Mouse (Mus musculus): ENCODE results near the gene Fam107b.

The Fam107b gene

DNA sequence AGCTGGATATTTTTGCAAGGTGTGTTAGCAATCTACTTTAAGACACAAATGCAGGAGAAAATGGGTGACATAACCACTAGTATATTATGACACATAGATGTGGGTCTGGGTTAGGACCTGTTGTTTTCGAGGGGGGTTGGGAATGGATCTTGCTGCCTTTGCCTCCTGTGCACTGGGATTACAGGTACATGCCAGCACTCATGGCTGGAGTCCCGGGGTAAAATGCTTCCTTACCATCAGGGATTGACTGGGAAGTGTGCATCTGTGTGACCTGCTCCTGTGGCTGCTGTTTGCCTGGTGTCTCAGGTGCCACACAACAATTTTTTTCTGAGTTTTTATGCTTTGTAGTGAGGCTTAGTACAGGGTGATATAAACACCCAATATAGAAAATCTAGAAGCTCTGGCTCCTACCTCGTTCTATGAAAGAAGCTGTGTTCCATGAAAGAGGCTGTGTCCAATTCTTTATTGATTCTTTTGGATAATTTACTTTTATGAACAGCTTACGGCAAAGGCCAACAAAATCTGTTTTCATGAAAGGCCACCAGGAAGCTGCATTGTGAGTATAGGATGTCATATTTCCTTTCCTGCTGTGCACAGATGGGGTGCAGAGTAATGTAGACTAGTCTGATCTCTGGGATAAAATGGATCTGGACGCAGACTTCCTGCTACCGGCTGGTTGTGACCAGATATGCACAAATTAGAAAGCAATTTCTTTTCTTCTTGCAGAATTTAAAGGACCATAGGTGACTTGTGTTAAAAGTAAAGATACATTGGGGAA, 167.8 kb downstream of the Fam107b start:
- no peak for TF ChIP-seq POU5F1 (IDR thresholded peaks at IDR 0.05; ENCODE audit: borderline replicate concordance, low read length)
- TF ChIP-seq NANOG (IDR thresholded peaks at IDR 0.05; ENCODE audit: borderline replicate concordance, low read length): no peak
- Histone ChIP-seq H3K27me3 (ENCODE audit: insufficient read depth, low read length) (no peaks in the 10 kb centered on the region; the same call in 1 of the 2 replicates), H3K4me3 (replicated peaks; ENCODE audit: low read length) (no peak overlapping the region), H3K4me1 (replicated peaks; ENCODE audit: low read depth, low read length) (0 out of 2 replicates have a peak, but pooled peaks cover 2% of the 10 kb centered on the region), H3K9me3 (ENCODE audit: low read length) (no peaks in the 10 kb centered on the region), H3K36me3 (ENCODE audit: insufficient read depth, low read length) (no peaks in the 10 kb centered on the region)

DNA sequence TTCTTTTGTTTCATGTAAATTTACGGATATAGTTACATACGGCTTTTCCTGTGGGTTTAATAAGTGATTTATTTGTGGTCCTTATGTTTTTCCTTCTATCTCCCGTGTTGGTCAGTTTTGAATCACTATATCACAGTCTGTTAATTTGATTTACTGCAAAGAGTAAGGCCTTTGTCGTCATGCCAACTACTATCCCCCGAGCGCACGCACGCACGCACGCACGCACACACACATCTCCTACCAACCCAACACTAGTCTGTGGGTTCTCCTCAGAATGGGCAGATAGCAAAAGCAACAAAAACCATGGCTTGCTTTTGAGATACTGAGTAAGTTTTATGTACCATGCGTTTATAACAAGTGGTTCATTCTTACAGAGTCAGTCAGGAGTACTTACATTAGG, 168.4 kb downstream of the Fam107b start:
- Histone ChIP-seq H3K36me3 (ENCODE audit: insufficient read depth, low read length) (no peaks in the 10 kb centered on the region), H3K4me3 (replicated peaks; ENCODE audit: low read length) (no peak overlapping the region), H3K9me3 (ENCODE audit: low read length) (no peaks in the 10 kb centered on the region), H3K27me3 (ENCODE audit: insufficient read depth, low read length) (no peaks in the 10 kb centered on the region; the same call in 1 of the 2 replicates), H3K4me1 (replicated peaks; ENCODE audit: low read depth, low read length) (0 out of 2 replicates have a peak, but pooled peaks cover 2% of the 10 kb centered on the region)
- TF ChIP-seq POU5F1 (IDR thresholded peaks at IDR 0.05; ENCODE audit: borderline replicate concordance, low read length): no peak
- TF ChIP-seq NANOG (IDR thresholded peaks at IDR 0.05; ENCODE audit: borderline replicate concordance, low read length): no peak
- no peak for TF ChIP-seq CTCF (conservative IDR thresholded peaks at IDR 0.05; ENCODE audit: low read length)

DNA sequence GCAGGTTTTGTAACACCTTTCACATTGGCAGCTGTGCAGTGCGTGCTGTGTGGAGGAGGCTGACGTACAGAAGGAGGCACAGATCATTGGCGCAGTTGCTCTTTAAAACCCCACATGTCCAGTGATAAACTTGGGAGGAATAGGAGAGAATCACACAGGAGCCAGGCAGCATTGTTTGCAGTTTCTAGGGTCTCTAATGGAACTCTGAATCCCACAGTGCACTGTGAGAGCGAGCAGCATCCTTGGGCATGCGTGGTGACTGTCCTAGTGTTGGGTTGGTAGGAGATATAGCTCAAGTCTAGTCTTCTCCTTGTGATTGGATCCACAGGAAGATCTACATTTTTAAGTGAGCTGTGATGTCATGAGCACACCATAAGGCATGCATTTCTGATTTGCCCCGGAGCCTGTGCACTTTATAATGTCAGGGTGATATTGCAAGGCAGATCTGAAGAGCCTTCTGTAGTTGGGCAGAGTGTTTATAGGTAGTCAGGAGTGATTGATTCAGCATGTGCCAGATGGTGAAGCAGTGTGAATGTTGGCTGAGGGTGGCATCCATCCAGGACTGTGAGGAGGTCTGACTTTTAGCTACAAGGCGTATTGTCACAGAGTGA, 169.2 kb downstream of the Fam107b start:
- Histone ChIP-seq H3K36me3 (ENCODE audit: insufficient read depth, low read length) (no peaks in the 10 kb centered on the region), H3K4me3 (replicated peaks; ENCODE audit: low read length) (no peak overlapping the region), H3K27me3 (ENCODE audit: insufficient read depth, low read length) (no peaks in the 10 kb centered on the region; the same call in 1 of the 2 replicates), H3K9me3 (ENCODE audit: low read length) (no peaks in the 10 kb centered on the region), H3K4me1 (replicated peaks; ENCODE audit: low read depth, low read length) (0 out of 2 replicates have a peak, but pooled peaks cover 2% of the 10 kb centered on the region)
- TF ChIP-seq CTCF (conservative IDR thresholded peaks at IDR 0.05; ENCODE audit: low read length) (no peak), NANOG (IDR thresholded peaks at IDR 0.05; ENCODE audit: borderline replicate concordance, low read length) (no peak), POU5F1 (IDR thresholded peaks at IDR 0.05; ENCODE audit: borderline replicate concordance, low read length) (no peak)

DNA sequence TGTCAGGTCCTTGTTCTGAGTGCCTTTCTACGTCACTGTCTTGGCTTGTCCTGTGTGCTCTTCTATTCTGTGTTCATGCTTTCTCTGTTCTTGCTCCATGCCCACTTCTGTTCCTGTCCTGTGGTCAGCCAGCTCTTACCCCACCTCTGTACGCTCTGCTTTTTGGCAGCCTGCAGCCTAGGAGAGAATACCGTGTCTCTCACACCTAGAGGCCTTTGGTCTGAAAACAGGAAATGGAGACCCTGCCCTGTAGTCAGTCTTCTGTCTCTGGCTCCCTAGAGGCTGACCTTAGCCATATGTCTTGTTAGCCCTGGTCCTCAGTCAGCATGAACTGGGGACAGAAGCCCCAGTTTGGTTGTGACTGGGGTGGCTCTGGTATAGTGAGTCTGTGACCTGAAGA, 170.0 kb downstream of the Fam107b start:
- Histone ChIP-seq H3K4me1 (replicated peaks; ENCODE audit: low read depth, low read length) (0 out of 2 replicates have a peak, but pooled peaks cover 2% of the 10 kb centered on the region), H3K9me3 (ENCODE audit: low read length) (no peaks in the 10 kb centered on the region), H3K36me3 (ENCODE audit: insufficient read depth, low read length) (no peaks in the 10 kb centered on the region), H3K4me3 (replicated peaks; ENCODE audit: low read length) (no peak overlapping the region), H3K27me3 (ENCODE audit: insufficient read depth, low read length) (no peaks in the 10 kb centered on the region; the same call in 1 of the 2 replicates)
- TF ChIP-seq NANOG (IDR thresholded peaks at IDR 0.05; ENCODE audit: borderline replicate concordance, low read length): no peak

DNA sequence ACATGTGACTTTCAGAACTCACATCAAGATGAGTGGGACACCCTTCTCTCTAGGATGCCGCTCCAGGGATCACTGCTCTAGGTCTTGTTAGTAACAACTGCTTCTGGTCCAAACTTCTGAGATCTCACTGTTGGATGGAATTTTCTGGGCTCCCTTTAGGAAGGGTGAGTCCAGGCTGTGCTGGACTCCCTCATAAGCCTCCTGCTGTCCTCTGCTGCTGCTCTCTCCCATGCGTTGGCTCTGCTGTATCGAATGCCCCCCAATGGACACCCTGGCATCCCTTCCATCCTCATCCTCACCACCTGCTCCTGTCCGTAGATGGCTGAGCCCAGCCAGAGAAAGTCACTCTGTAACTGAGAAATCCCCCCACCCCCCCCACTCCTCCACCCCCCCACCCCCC, 170.4 kb downstream of the Fam107b start:
- H3K9me3 ChIP-seq (ENCODE audit: low read length): no peaks in the 10 kb centered on the region
- 0 out of 2 replicates have a peak, but pooled peaks cover 2% of the 10 kb centered on the region for H3K4me1 ChIP-seq (replicated peaks; ENCODE audit: low read depth, low read length)
- no peak overlapping the region for H3K4me3 ChIP-seq (replicated peaks; ENCODE audit: low read length)
- no peaks in the 10 kb centered on the region for H3K36me3 ChIP-seq (ENCODE audit: insufficient read depth, low read length)
- TF ChIP-seq NANOG (IDR thresholded peaks at IDR 0.05; ENCODE audit: borderline replicate concordance, low read length) (no peak), CTCF (conservative IDR thresholded peaks at IDR 0.05; ENCODE audit: low read length) (no peak), POU5F1 (IDR thresholded peaks at IDR 0.05; ENCODE audit: borderline replicate concordance, low read length) (no peak)
- H3K27me3 ChIP-seq (ENCODE audit: insufficient read depth, low read length): no peaks in the 10 kb centered on the region; the same call in 1 of the 2 replicates

GRCm38 (mm10) chr2:3742519-3742918, 172.2 kb downstream of the Fam107b start:
- H3K9me3 ChIP-seq (ENCODE audit: low read length): no peaks in the 10 kb centered on the region
- no peaks in the 10 kb centered on the region for H3K36me3 ChIP-seq (ENCODE audit: insufficient read depth, low read length)
- no peaks in the 10 kb centered on the region; the same call in 1 of the 2 replicates for H3K27me3 ChIP-seq (ENCODE audit: insufficient read depth, low read length)
- H3K4me1 ChIP-seq (replicated peaks; ENCODE audit: low read depth, low read length): 0 out of 2 replicates have a peak, but pooled peaks cover 2% of the 10 kb centered on the region
- no peak overlapping the region for H3K4me3 ChIP-seq (replicated peaks; ENCODE audit: low read length)
- TF ChIP-seq POU5F1 (IDR thresholded peaks at IDR 0.05; ENCODE audit: borderline replicate concordance, low read length) (no peak), CTCF (conservative IDR thresholded peaks at IDR 0.05; ENCODE audit: low read length) (no peak), NANOG (IDR thresholded peaks at IDR 0.05; ENCODE audit: borderline replicate concordance, low read length) (no peak)

GRCm38 (mm10) chr2:3745041-3745440, 174.8 kb downstream of the Fam107b start:
- Histone ChIP-seq H3K27me3 (ENCODE audit: insufficient read depth, low read length) (no peaks in the 10 kb centered on the region), H3K9me3 (ENCODE audit: low read length) (no peaks in the 10 kb centered on the region), H3K36me3 (ENCODE audit: insufficient read depth, low read length) (no peaks in the 10 kb centered on the region), H3K4me1 (replicated peaks; ENCODE audit: low read depth, low read length) (peaks cover 12% of the 10 kb centered on the region), H3K4me3 (replicated peaks; ENCODE audit: low read length) (no peak overlapping the region)
- no peak for TF ChIP-seq NANOG (IDR thresholded peaks at IDR 0.05; ENCODE audit: borderline replicate concordance, low read length)
- TF ChIP-seq POU5F1 (IDR thresholded peaks at IDR 0.05; ENCODE audit: borderline replicate concordance, low read length): no peak
- no peak for TF ChIP-seq CTCF (conservative IDR thresholded peaks at IDR 0.05; ENCODE audit: low read length)

DNA sequence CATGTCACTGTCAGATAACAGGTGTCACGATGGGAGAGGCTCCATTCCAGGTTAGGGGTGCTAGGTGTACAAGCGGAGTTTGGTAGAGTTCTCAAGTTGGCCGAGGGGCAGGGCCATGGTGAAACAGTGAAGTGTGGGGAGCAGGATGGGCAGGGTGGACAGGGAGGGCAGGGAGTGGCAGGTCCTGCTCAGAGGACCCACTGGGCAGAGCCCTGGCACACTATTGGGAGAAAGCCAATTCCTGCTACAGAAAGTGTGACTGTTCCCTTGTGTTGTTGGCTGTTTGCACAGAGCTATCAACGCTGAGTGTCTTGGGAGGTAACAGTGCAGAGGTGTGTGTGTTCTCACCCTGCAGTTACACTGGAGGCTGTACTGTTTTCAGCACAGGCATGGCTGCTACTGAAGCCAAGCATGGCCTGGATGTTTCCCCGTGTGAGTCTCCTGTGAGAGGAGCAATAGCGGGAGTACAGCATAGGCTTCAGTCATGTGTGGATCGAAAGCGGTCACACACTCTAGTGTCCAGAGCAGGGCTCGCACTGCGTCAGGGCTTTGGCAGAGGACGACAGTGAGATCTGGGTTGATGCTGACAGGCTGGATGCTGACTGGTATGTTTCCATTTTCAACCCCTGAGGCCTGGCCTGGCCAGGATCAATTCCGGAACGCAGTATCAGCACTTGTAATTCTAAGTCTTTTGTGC, 175.8 kb downstream of the Fam107b start:
- Histone ChIP-seq H3K9me3 (ENCODE audit: low read length) (no peaks in the 10 kb centered on the region), H3K27me3 (ENCODE audit: insufficient read depth, low read length) (no peaks in the 10 kb centered on the region), H3K4me3 (replicated peaks; ENCODE audit: low read length) (no peak overlapping the region), H3K36me3 (ENCODE audit: insufficient read depth, low read length) (no peaks in the 10 kb centered on the region), H3K4me1 (replicated peaks; ENCODE audit: low read depth, low read length) (peaks cover 12% of the 10 kb centered on the region)
- TF ChIP-seq NANOG (IDR thresholded peaks at IDR 0.05; ENCODE audit: borderline replicate concordance, low read length) (no peak), CTCF (conservative IDR thresholded peaks at IDR 0.05; ENCODE audit: low read length) (no peak), POU5F1 (IDR thresholded peaks at IDR 0.05; ENCODE audit: borderline replicate concordance, low read length) (no peak)

Measured in E14TG2a.4 (cell line).